Mouse (Mus musculus): ENCODE data around the gene Qrsl1. TPM values are rescaled to one million over a fixed set of nuclear protein-coding genes. Genes with fewer than 3 reads are reported as not detected.
"Not testable (repeated sequence)": the region's sequence is repeated elsewhere in the genome, so short reads cannot be mapped to it uniquely, and the experiment has no call there.

The Qrsl1 gene
- 29.8 and 32.2 TPM in 2 replicates for polyA plus RNA-seq (2016; fragmentation: Nextera tagmentation; extraction: Ambion mirVana)

GRCm38 (mm10) chr10:43901578-43902194 is at the start of gene Qrsl1, which contains the start of gene Rtn4ip1:
Qrsl1 (minus strand) TSS chr10:43901745.
Rtn4ip1 (plus strand) TSS chr10:43901807.
- Histone ChIP-seq H3K4me1 (peaks cover 11% of the 10 kb centered on the region), H3K36me3 (peaks cover 6% of the 10 kb centered on the region; the same call in 1 of the 2 replicates), H3K4me3 (peak within 1 kb of the TSS; percentile 87), H3K27ac (peak within 1 kb of the TSS; percentile 97), H3K27me3 (ENCODE audit: insufficient read depth, poor library complexity, severe bottlenecking) (no peaks in the 10 kb centered on the region), H3K9me3 (no peaks in the 10 kb centered on the region)
- peak; percentile 96 for DNase-seq (ENCODE audit: low spot score)
- WGBS, result under 1% methylated on average over 40 of the region's 40 CpGs

GRCm38 (mm10) chr10:43945435-43945834 is 43.9 kb upstream of the Qrsl1 start:
- Histone ChIP-seq H3K36me3 (peaks cover 19% of the 10 kb centered on the region; the same call in 1 of the 2 replicates), H3K4me3 (no peak overlapping the region), H3K4me1 (peaks cover 30% of the 10 kb centered on the region), H3K27me3 (ENCODE audit: insufficient read depth, poor library complexity, severe bottlenecking) (no peaks in the 10 kb centered on the region), H3K9me3 (no peaks in the 10 kb centered on the region), H3K27ac (no peak overlapping the region)
- 77% methylated on average over 4 of the region's 4 CpGs for WGBS
- peak; percentile 53 for DNase-seq (ENCODE audit: low spot score)

GRCm38 (mm10) chr10:43943736-43944135 is 42.2 kb upstream of the Qrsl1 start:
- Histone ChIP-seq H3K4me1 (peaks cover 30% of the 10 kb centered on the region), H3K36me3 (peaks cover 18% of the 10 kb centered on the region; the same call in 1 of the 2 replicates)

GRCm38 (mm10) chr10:43939136-43939662 is 37.7 kb upstream of the Qrsl1 start:
- Histone ChIP-seq H3K9me3 (no peaks in the 10 kb centered on the region), H3K4me3 (no peak overlapping the region), H3K4me1 (peaks cover 17% of the 10 kb centered on the region), H3K27ac (no peak overlapping the region), H3K27me3 (ENCODE audit: insufficient read depth, poor library complexity, severe bottlenecking) (no peaks in the 10 kb centered on the region), H3K36me3 (peaks cover 25% of the 10 kb centered on the region)
- whole genome bisulfite sequencing, result 79% methylated on average over 6 of the region's 6 CpGs
- DNase-seq (ENCODE audit: low spot score), result no peak

More at GRCm38 (mm10) chr10:43943736-43944135, 42.2 kb upstream of the Qrsl1 start:
- peak; percentile 67 for DNase-seq (ENCODE audit: low spot score)
- no peak overlapping the region for H3K27ac ChIP-seq
- 60% methylated on average over 4 of the region's 4 CpGs for WGBS
- H3K27me3 ChIP-seq (ENCODE audit: insufficient read depth, poor library complexity, severe bottlenecking), result no peaks in the 10 kb centered on the region
- no peaks in the 10 kb centered on the region for H3K9me3 ChIP-seq
- no peak overlapping the region for H3K4me3 ChIP-seq

GRCm38 (mm10) chr10:43928596-43928995 is 27.1 kb upstream of the Qrsl1 start:
- 77% methylated on average over 5 of the region's 5 CpGs for WGBS

GRCm38 (mm10) chr10:43927736-43928135 is 26.2 kb upstream of the Qrsl1 start:
- Histone ChIP-seq H3K36me3 (peaks cover 31% of the 10 kb centered on the region), H3K4me1 (peaks cover 11% of the 10 kb centered on the region; the same call in 1 of the 2 replicates), H3K27me3 (ENCODE audit: insufficient read depth, poor library complexity, severe bottlenecking) (no peaks in the 10 kb centered on the region), H3K27ac (no peak overlapping the region), H3K9me3 (no peaks in the 10 kb centered on the region), H3K4me3 (no peak overlapping the region)
- no peak for DNase-seq (ENCODE audit: low spot score)
- 85% methylated on average over 8 of the region's 8 CpGs for WGBS

More at GRCm38 (mm10) chr10:43928596-43928995, 27.1 kb upstream of the Qrsl1 start:
- H3K36me3 ChIP-seq, result peaks cover 28% of the 10 kb centered on the region; the same call in 1 of the 2 replicates
- H3K4me1 ChIP-seq, result peaks cover 11% of the 10 kb centered on the region; the same call in 1 of the 2 replicates
- H3K27ac ChIP-seq, result no peak overlapping the region
- H3K9me3 ChIP-seq, result no peaks in the 10 kb centered on the region
- no peak overlapping the region for H3K4me3 ChIP-seq
- DNase-seq (ENCODE audit: low spot score), result no peak
- H3K27me3 ChIP-seq (ENCODE audit: insufficient read depth, poor library complexity, severe bottlenecking), result no peaks in the 10 kb centered on the region

- WGBS, result 91% methylated on average over 9 of the region's 9 CpGs
- not testable (repeated sequence) for H3K27ac ChIP-seq; H3K4me3 ChIP-seq; H3K27me3 ChIP-seq (ENCODE audit: insufficient read depth, poor library complexity, severe bottlenecking); H3K9me3 ChIP-seq
- Histone ChIP-seq H3K36me3 (peaks cover 23% of the 10 kb centered on the region), H3K4me1 (peaks cover 11% of the 10 kb centered on the region; the same call in 1 of the 2 replicates)
- peak; percentile 56 for DNase-seq (ENCODE audit: low spot score)
These were observed 24.2 kb upstream of the Qrsl1 start for GRCm38 (mm10) chr10:43925776-43926175.

GRCm38 (mm10) chr10:43923096-43923495 is 21.6 kb upstream of the Qrsl1 start:
- Histone ChIP-seq H3K4me1 (peaks cover 11% of the 10 kb centered on the region; the same call in 1 of the 2 replicates), H3K27ac (no peak overlapping the region)
- WGBS, result 94% methylated on average over 3 of the region's 3 CpGs

GRCm38 (mm10) chr10:43918696-43919608 is 17.4 kb upstream of the Qrsl1 start:
- no peak overlapping the region for H3K27ac ChIP-seq
- H3K36me3 ChIP-seq, result peaks cover 13% of the 10 kb centered on the region
- H3K4me3 ChIP-seq, result no peak overlapping the region
- no peaks in the 10 kb centered on the region for H3K9me3 ChIP-seq
- 38% methylated on average over 17 of the region's 17 CpGs for WGBS
- H3K27me3 ChIP-seq (ENCODE audit: insufficient read depth, poor library complexity, severe bottlenecking), result no peaks in the 10 kb centered on the region
- peak; percentile 83 for DNase-seq (ENCODE audit: low spot score)
- H3K4me1 ChIP-seq, result 0 out of 2 replicates have a peak, but pooled peaks cover under 1% of the 10 kb centered on the region

More at GRCm38 (mm10) chr10:43923096-43923495, 21.6 kb upstream of the Qrsl1 start:
- peak; percentile 65 for DNase-seq (ENCODE audit: low spot score)
- no peaks in the 10 kb centered on the region for H3K9me3 ChIP-seq
- no peak overlapping the region for H3K4me3 ChIP-seq
- peaks cover 14% of the 10 kb centered on the region for H3K36me3 ChIP-seq
- no peaks in the 10 kb centered on the region for H3K27me3 ChIP-seq (ENCODE audit: insufficient read depth, poor library complexity, severe bottlenecking)

- Histone ChIP-seq H3K27me3 (ENCODE audit: insufficient read depth, poor library complexity, severe bottlenecking) (no peaks in the 10 kb centered on the region), H3K27ac (no peak overlapping the region), H3K36me3 (peaks cover 6% of the 10 kb centered on the region; the same call in 1 of the 2 replicates), H3K9me3 (no peaks in the 10 kb centered on the region), H3K4me1 (no peaks in the 10 kb centered on the region), H3K4me3 (no peak overlapping the region)
- 62% methylated on average over 2 of the region's 2 CpGs for WGBS
- DNase-seq (ENCODE audit: low spot score), result no peak
These were observed 15.2 kb upstream of the Qrsl1 start for GRCm38 (mm10) chr10:43916737-43917136.

GRCm38 (mm10) chr10:43916181-43916580 is 14.6 kb upstream of the Qrsl1 start:
- peaks cover 8% of the 10 kb centered on the region; the same call in 1 of the 2 replicates for H3K36me3 ChIP-seq
- DNase-seq (ENCODE audit: low spot score), result peak; percentile 60
- H3K27me3 ChIP-seq (ENCODE audit: insufficient read depth, poor library complexity, severe bottlenecking), result no peaks in the 10 kb centered on the region
- no peak overlapping the region for H3K4me3 ChIP-seq
- H3K4me1 ChIP-seq, result no peaks in the 10 kb centered on the region
- 87% methylated on average over 12 of the region's 12 CpGs for WGBS
- H3K27ac ChIP-seq, result no peak overlapping the region
- H3K9me3 ChIP-seq, result no peaks in the 10 kb centered on the region

- peaks cover 17% of the 10 kb centered on the region; the same call in 1 of the 2 replicates for H3K36me3 ChIP-seq
- H3K27me3 ChIP-seq (ENCODE audit: insufficient read depth, poor library complexity, severe bottlenecking), result no peaks in the 10 kb centered on the region
- H3K4me1 ChIP-seq, result no peaks in the 10 kb centered on the region
- H3K27ac ChIP-seq, result no peak overlapping the region
- DNase-seq (ENCODE audit: low spot score), result no peak
- H3K4me3 ChIP-seq, result no peak overlapping the region
- H3K9me3 ChIP-seq, result no peaks in the 10 kb centered on the region
- WGBS, result 77% methylated on average over 3 of the region's 3 CpGs
These were observed 10.7 kb upstream of the Qrsl1 start for GRCm38 (mm10) chr10:43912236-43912635.

Measured in heart, embryonic 10.5 days (tissue).